Mouse (Mus musculus) frontal cortex, postnatal 14 days (tissue): Measurements from ENCODE around the gene Cxcl9.
"Not testable (repeated sequence)": the region's sequence is repeated elsewhere in the genome, so short reads cannot be mapped to it uniquely, and the experiment has no call there.

Experiments used
- DNase-seq, 2 experiments: peaks; one replicate each; pipeline ENCODE4 v3.0.0; 2022; ENCODE audit warnings: low spot score in 2 of 2

The Cxcl9 gene

DNA sequence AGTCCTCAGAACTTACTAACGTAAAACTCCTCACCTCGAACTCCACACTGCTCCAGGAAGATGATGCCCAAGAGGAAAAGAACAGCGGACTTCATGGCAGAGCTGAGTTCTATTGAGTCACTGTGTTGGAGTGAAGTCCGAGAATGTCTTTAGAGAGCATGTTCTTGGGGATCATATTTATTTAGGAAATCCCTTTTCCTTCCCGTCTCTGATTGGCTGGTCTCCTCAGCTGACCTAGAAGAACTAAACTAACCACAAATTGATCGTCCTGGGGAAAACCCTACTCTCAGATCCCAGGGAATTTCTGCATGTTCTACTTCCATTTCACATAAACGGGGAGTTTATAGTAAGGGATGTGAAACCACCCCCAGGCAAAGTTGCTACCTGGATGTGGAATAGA lies at the start of gene Cxcl9:
Gene Cxcl9, minus strand, starts transcription at position 151 of the 400 bp plus-strand sequence.
- no peak for DNase-seq

DNA sequence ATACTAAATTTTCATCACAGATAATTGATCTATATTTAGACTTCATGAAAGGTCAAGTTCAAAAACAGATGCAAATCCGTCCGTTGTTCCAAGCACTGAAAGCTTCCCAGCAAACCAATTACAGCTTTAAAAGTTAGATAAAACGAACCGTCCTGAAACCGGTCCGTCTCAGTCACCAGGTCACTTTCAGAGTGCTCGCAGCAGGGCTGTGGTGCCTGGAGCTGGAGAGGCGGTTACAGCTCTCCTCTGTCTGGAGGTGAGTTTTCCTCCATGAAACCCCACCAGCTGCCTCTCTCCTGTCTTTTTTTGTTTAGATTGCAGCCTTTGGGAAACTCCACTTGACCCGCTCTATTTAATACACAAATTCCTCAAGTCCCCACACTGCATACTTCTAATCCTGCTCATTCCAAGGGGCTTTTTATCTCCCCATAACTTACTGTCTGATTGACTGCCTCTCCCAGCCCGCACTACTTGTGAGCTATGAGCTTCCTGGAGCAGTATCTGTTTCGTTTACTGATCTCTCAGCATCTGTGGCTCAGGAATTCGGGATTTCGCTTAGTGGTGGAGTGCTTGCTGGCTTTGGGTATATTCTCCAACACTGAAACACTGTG lies 49.0 kb upstream of the Cxcl9 start:
- no peak for DNase-seq

DNA sequence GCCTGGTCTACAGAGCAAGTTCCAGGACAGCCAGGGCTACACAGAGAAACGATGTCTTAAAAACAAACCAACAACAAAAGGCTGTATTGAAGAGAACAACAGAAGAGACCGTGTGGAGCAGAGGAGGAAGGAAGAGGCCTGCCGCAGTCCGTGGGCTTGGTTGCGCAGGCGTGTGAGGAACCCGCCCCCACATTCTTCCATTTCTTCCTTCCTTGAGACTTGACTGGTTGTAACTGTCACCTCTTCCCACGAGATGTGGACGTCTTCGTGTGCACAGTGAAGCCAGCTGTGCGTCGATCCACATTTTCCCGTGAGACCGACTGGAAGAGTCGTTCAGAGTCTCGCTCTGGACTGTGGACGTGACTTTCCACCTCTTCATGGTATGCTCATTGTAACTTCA lies 47.5 kb upstream of the Cxcl9 start:
- no peak for DNase-seq

DNA sequence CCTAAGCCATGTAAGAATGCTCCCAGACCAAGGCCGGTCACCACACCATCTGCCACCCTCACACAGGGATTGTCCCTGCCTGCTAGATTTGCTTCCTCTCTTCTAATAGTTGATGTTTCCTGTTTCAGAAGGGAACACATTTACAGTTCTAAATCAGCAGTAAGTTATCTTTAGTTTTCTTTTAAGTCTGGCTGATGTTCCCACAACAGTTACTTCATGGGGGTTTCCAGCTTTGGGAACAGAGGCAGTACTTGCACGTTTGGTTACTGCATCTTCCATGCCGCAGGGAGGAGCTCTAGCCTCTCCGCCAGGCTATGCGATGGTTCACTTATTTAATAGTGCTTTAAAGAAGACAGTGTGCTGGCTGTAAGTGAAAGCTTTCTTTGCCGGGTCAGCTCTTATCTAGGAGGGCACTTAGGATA lies 46.9 kb upstream of the Cxcl9 start:
- DNase-seq = no peak

DNA sequence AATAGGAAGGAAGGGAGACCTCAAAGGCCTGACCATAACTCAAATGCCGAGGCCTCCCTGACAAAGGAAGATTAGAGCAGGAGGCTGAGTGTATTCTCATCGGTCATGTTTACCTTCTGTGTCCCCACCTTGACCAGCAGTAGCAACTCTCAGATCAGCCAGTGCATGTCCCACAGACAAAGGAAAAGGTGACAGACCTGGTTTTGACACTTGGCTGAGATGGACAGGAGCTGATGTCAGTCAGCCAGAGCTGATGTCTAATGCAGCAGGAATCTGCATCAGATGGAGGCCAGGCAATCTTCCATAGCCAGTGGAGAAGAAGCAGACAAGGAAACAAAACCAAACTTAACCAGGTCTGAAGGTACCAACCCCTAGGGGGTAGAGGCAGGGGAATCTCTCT lies 44.7 kb upstream of the Cxcl9 start:
- no peak for DNase-seq

DNA sequence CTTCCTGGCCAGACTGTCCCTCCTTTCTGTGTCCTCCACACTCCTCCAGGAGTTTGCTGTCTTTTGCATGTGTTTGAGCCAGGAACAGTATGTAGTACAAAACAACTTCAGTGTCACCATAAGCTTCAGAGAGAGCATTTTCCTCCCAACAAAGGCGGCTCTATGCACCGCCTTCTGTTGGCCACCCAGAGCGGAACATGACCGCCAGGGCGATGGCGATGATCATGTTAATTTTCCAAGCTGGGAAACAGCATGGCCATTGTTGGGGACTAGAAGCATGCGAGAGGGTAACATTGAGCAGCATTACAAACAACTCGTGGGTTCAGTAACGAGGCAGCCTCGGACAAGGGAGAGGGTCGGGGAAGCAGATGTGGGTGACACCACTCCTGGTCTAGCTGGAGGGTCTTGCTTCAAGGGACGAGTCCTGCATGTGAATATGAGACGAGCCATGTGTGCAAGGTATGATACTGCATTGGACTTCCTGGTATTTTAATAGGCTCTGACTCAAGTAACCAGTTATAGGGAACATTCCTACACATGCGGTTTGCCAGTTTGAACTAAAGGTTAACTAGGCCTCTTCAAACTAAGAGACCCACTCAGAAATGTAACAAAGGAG lies 43.6 kb upstream of the Cxcl9 start:
- no peak for DNase-seq

DNA sequence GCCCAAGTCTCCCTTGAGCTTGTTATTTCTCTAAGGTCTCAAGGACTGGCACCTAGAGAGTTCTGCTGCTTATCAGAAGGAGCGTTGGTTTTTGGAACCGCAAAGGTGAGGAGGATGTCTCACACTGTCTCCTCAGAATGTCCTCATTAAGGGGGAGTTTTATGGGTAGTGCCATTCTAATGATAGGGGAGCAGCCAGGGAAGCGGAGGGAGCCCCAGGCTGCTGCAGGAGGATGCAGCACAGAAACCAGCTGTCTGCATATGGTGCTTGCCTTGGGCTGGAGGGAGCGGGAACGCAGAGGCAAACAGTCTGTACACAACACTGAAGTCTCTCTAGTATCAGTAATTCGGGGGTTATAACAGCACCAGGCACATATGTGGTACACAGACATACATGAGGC lies 43.0 kb upstream of the Cxcl9 start:
- DNase-seq = no peak

DNA sequence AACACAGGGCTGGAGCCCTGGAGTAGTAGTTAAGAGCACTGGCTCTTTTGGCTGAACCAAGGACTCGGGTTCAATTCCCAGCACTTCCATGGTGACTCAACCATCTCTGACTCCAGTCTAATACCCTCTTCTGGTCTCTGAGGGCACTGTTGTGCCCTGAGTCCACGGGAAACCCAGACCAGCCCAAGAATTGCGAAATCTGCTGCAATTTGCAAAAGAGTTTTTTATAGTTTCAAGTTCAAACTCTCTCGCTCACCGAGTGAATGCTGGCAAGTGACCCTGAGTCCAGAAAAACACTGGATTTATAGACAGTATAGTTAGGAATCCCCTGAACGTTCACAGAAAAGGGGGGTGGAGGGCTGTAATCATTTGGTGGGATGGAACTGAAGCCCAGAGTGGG lies 42.5 kb upstream of the Cxcl9 start:
- DNase-seq = no peak

DNA sequence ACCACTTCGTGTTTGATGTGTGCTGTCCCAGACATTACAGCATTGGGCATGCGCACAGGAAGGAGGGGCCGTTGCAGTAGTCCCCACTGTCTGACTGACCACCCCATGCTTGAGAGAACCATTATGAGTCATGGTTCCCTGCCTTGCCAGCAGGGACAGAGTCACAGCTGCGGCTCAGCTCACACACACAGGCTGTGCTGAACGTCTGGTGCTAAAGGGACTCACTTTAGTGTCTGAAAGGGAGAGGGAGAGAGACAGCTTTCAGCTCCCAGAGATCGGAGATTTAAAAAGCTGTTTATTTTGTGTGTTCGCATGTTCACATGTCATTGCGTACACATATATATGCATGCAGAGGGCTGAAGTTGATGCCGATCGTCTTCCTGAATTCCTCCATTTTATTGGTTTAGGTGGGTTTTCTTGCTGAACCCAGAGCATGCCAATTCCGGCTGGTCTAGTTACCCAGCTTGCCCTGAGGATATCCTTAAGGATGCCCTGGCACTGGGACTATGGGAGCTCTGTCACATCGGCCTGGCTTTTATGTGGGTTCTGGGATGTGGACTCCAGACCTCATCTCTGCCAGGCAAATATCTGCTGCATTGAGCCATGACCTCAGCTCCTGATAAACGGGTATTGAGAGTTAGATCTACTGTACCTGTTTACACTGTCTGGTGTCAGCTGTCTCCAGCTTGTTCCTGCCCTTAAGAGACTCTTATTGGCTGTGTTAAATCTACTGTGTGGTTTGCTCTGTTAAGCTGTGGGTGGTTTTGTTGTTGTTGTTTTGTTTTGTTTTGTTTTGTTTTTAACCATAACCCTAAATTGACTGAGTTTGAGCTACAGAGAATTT lies 41.5 kb upstream of the Cxcl9 start:
- no peak for DNase-seq

DNA sequence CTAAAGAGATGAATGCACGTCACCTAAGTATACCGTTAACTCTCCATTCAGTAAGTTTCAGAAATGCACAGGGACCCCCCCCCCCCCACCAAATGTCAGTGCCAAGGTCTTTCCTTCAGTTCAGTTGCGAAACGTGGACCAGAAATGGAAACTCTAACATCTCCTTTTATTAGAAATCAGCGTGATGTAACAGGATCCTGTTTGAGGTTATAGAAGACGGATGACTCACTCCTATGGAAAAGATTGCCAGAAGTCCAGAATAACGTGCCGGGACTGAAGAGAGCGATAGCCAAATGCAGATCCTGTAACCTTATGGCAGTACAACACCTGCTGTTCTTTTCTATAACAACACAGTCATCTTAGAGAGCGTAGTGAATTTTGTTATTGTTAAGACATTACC lies 40.5 kb upstream of the Cxcl9 start:
- DNase-seq = no peak

DNA sequence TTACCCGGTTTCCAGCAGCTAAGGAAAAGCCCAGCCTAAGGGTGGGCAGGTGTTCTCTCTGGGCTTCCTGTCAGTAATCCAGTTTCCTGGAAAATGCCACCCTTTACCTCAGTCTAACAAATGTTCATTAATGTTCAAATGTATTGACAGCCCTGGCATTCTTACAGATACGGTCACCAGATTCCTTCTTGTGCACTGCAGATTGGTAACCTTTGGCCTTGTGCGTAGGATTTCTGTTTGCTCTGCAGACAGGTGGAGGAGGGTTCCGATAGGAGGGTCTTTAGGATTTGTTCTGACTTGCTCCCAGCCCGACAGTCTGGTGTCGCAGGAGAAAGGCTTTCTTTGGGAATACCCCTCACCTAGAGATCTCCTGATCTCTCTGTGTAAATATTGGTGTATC lies 38.7 kb upstream of the Cxcl9 start:
- DNase-seq = no peak

DNA sequence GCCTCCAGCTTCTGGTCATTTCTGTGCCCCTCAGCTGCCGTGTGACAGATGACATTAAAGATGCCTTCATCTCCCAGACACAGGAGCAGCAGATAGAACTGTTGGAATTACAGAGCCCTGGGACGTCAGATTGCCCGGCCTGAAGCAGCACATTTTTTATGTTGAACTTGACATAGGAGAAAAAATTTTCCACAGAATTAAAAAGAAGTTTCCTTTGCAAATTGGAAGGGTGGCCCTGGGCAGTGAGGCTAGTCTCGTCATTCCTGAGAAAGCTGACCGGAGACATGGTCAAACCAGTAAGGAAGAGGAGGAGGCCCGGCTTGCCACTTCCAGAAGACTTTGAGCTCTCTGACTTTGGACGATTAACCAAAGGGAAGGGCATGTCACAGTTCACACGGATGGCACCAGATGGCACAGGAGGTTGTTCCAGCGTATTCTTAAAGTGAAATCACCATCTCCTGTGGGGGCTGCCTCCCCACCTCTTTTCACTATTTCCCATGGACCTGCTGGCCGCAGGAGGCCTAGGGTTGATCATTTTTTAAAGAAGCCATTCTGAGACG lies 37.3 kb upstream of the Cxcl9 start:
- DNase-seq = no peak

DNA sequence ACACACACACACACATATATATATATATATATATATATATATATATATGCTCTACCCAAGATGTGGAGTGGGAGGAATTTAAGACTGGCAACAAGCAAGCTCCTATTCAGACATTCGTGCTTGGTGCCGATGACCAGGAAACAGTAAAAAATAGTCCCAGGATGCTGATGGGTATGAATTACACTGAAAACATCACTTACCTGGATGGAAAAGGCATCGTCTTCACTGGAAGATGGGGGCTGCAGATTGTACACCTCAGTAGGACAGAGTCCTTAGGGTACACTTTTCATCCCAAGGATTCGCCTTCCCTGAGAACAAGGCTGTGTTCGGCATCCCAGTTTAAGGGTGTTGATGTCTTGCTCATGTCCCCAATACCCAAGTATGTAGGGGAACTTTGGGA lies 36.1 kb upstream of the Cxcl9 start:
- DNase-seq = no peak

DNA sequence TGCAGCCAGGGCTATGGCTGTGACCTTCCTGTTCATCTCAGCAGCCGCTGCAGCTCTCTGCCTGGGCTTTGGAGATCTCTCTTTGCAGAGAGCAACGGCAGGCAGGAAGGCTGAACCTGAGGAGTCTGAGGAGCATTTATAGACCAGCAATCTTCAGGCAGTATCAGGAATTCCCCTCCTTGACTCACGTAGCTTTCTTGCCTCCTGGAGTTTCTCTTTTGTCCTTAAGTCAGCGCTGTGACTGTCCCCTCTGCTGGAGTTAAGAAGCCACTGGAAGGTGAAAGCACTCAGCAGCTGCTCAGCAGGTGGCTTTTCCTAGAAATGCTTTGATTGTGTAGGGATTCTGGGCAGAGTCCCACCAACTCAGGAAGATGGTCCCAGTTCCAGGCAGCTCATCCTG lies 35.3 kb upstream of the Cxcl9 start:
- DNase-seq = no peak

DNA sequence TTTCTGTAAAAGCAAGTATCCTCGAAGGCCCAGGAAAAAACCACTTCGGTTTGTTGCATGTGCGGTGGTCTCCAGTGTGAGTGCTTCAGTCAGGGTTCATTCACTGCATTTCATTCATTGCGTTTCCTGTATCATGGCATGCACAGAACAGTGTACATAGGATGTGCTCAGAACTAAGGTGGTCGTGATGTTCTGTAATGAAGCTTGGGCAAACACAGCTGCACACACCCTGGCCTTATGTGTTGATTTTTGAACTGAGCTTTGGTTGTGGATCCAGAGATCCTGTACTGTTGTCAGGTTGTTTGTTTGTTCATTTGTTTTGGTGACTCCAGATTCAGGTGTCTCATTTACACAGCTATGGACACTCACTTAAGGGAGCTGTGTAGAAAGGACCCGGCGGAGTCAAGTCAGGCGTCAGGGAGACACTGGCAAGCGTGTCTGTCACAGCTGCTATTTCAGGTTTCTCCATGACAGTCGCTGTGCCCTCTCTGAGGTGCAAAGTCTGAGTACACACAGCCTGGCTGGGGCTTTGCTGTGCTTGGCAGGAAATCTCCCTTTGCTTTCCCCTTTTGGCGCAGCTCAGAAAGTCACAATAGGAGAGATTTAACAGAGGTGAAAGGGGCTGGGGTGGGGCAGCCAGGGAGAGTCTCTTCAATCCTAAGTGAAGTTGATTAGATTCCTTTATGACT lies 31.0 kb upstream of the Cxcl9 start:
- no peak for DNase-seq

DNA sequence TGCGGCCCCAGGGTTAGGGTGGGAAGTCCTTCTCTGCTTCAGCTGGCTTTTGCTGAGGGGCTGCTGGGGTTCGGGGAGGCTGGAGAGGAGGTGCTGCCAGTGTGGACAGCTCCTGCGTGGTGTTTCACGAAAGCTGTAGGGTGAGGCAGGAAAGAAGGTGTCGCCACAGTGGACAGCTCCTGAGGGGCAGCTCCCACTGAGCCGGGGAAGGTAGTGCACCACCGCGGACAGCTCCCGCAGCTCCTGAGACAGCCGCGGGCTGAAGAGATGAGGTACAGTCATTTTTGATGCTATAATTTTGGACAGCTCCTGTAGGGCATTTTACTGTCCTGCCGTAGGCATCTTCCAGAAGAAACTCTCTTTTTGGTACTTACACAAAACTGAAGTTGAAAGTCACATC lies 30.2 kb upstream of the Cxcl9 start:
- DNase-seq = no peak

DNA sequence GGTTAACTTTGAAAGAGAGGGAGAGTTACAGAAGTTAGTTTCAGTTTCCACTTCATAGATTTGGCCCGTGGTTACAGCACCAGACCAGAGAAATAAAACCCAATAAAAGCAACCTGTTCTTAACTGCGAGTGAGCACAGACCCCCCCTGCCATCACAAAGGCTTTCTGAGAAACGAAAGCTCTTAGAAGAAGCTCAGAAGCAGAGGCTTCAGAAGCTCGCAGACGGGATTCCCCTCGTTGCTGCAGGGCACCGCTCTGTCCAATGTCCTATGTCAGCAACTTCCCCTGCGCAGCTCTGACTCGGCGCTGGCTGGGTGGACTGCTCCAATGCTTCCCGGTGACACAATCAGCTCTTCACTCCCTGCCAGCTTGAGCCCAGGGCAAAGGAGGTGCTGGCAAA lies 25.6 kb upstream of the Cxcl9 start:
- DNase-seq = no peak

DNA sequence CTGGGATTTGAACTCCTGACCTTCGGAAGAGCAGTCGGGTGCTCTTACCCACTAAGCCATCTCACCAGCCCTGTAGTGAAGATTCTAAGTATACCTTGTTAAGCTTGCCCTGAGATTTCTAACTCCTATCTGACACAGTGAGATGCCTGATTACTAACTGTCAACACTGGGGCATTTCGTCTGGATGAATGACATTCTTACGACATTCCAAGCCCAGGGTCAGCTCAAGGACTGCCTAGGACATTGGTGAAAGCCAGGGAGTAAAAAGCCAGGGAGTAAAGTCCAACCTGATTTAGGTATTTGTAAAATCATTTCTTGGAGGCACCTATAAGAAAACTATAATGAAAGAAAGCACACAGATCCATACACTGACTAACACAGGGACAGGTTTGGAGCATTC lies 24.8 kb upstream of the Cxcl9 start:
- not testable (repeated sequence) for DNase-seq

DNA sequence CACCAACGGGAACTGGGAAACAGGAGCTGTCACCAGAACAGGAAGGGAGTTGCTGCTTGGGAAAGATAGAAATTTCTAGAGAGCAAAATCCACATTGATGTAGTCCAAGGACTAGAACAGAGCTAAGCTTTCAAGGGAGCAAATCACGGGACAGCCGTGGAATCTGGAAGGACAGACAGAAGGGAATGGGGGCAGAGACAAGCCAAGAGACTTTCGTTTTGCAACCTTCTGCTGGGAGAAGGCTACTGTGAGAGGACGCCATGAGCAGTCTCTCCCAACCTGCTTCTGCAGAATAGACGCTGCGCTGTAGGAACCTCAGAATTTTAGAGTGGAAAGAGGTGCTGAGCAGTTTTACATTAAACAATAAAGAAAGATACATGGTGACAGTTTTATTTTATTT lies 21.9 kb upstream of the Cxcl9 start:
- DNase-seq = no peak

DNA sequence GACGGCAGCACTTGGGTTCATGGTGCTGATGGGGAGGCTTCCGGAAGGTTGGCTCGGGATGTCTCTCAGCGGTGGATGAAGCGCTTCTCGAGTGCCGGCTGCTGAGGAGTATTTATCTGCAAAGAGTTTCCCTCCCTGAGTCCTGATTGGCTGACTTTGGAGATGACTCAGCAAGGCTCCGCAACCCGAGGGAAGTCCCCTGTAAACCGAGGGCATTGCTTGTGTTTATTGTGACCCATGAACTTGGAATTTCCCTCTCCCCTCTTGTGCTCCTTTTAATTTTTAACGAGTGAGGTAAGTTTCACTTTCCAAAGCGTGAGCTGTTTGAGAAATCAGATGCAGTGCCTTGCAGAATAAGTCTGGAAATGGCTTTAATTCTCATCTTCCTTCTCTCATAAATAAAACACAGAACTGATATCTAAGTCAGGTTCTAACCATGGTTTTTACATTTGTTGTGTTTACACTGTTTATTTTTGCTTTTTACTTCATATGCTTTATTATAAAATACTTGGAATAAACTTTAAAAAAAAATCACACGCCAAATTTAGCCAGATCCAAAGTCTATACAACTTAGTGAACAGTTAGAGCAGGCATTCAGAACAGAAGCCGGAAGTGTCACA lies 21.0 kb upstream of the Cxcl9 start, which contains the start of gene Cxcl10:
Gene Cxcl10, minus strand, starts transcription at position 96 of the 620 bp plus-strand sequence.
- peak in 1 of 2 experiments; percentile 28 for DNase-seq

DNA sequence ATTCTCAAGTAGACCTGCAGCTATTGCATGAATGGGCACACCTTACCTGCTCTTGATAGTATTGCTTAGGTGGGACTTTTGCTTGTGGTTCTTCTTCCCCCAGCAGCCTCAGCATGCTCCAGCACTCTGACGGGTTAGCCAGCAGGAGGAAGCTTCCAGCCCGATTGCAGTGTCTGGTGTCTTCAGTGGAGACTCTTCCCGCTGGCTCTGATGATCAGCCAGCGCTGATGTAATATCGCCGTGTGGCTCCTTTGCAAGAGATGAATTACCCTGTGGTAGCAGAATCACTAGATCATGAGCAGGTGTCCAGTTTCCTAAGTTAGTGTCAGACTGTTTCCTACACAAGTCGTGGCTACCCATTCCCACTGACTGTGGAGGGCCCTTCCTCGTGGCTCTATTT lies 17.1 kb upstream of the Cxcl9 start:
- DNase-seq = no peak

DNA sequence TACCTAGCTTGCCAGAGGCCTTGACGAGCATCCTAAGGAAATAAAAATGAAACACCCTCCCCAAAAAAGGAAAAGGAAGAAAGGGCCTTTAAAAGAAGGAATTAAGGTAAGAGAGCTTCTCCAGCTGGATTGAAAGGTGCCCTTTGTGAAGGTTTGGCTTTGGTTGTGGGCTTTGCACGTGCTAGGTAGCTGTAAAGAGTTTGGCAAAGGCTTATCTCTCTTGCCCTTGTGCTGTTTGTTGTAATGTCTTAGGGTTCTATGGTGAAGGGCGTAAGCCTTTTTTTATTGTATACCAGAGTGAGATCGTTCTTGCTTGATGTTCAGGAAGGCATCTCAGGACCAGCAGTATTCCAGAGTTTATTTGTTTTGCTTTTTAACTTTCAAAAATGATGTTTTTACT lies 12.7 kb upstream of the Cxcl9 start:
- no peak for DNase-seq
